Mouse (Mus musculus) liver, postnatal 0 days (tissue): ENCODE results near the gene Rin2.

ENCODE experiments used
- CTCF ChIP-seq: sonication (generic); IDR thresholded peaks from 2 replicates; pipeline ENCODE4 v1.5.1; 2016; ENCODE audit warnings: antibody characterized with exemption, low read depth
- EP300 ChIP-seq: IDR thresholded peaks from 2 replicates; pipeline ENCODE4 v1.6.1; 2016; ENCODE audit warnings: antibody characterized with exemption, low read depth, mild to moderate bottlenecking

DNA sequence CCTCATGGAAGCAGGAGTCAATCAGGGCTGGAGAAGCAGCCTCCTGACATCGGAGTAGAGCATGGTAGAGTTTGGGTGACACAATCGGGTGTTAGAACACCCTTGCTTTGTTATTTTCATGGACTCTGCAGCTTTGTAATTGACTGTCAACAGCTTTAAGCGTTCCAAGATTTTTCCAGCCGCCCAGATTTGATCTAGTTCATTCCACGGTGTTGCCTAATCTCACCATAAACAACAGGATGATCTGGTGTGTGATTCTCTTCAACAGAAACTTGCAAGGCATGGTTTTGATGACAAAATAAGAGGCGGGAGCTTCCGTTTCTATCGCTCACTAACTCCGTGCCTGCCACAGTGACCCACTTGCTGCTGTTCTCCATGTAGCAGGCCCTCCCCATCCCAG lies 180.8 kb downstream of the Rin2 start:
- TF ChIP-seq CTCF, result no peak
- no peak for TF ChIP-seq EP300
